Mouse (Mus musculus) heart, adult 8-10 months (tissue): ENCODE results near the gene Plg. TPM values are rescaled to one million over a fixed set of nuclear protein-coding genes. Genes with fewer than 3 reads are reported as not detected.

Source experiments
- DNase-seq: peaks from one replicate; pipeline ENCODE4 v3.0.0; 2022; ENCODE audit warnings: low spot score
- total RNA-seq, 4 experiments: library from RNA; stranded (reverse); gene quantifications; 2 replicates each; pipeline ENCODE4 v1.2.4; 2022

Plg gene
- total RNA-seq: not detected

DNA sequence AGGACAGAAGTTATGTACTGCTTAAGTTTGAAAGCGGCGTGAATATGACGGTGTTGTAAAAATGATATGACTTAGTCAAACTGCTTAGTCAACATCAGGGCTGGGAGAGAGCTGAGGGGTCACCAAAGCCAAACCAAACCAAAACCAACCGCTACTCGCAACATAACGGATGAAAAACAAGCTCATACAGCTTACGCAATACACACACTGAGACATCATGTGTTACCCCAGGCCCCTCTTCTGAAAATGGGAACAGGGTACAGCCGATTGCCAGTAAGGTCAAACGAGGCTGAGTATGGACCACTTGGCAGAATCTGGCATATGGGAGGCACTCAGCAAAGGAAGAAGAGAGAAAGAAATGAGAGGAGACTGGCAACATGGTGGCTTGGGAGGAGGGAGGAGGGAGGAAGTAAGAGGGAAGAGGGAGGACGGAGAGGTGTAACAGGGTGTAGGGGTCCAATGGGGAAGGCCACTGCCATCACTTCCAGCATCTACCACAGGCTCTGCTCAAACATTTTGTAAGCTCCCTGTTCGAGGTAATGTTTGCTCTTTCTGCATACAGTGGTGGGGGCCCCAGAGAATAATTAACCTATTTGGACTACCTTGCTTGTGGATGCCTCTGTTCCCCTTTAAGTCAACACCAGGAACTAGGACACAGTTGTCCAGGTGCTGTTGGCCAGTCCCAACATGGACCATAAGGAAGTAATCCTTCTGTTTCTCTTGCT lies at the start of gene Plg:
TSS of gene Plg (plus strand) at position 628 of the 725 bp plus-strand sequence.
- DNase-seq: no peak

DNA sequence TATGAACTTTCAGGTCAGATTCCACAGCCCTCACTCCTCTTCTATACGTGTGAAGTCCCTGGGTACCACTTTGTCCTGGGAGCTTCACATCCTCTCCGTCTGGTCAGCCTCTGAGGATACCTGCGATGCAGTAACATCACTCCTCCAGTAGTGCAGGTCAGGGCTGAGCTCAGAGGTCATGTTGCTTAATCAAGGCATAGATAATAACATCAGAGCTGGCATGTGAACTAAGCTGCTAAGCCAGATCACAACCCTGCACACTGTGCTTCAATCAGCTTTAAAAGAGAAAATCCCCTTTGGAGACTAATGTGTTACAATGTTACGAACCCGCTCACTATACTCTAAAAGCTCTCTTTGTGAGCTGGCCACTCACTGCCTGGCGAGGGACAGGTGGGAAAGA lies 43.3 kb upstream of the Plg start:
- no peak for DNase-seq

DNA sequence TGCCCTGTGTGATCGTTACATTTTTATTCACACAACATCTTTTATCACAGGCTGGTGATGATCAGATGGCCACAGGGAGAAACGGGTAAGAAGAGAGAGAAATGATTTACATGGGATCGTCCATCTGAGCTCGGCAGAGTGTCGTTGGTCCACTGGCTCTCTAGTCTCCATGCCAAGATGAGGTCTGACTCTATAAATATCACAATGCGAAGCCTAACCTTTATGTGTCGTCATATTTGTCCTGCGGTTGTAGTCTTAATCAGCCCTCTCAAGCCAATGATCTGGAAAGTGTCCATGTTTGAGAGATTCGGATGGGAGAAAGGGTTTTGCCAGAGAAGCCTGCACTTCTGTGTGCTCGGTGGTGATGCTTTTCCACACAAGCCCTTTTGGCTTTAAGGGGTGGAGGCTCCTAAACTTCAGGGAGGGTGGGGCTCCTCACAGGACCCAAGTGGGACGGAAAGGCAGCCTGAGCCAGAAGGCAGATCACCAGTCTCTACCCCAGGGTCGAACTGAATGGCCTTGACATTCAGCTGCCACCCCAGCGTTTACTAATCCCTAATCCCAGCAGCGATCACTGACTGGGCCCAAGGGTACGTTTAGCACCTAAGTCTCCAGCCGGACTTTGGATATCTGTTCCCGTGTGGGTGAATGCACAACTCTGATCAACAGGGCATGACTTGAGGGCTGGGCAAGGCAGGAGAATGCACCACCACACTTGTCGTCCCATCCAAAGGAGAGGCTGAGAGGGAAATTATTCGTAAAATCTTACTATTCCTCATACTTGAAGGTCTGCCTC lies 42.1 kb upstream of the Plg start:
- DNase-seq: peak; percentile 35

DNA sequence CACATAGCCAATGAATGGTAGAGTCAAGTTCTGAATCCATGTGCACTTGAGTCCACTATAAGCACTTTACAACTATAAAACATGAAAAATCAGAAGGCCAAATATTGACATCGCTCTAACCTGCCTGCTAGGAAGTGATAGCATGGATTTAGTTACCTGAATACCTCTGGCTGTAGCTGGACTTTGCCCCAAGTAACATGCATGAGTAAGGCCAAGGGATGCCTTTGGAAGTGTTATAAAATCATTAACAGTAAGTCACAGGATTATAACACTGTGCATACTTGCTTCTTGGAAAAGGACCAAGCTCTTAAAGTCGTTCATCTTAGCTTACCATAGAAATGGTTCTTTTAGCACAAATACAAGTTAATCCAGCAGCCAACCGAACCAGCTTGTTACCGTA lies 41.3 kb upstream of the Plg start:
- no peak for DNase-seq

DNA sequence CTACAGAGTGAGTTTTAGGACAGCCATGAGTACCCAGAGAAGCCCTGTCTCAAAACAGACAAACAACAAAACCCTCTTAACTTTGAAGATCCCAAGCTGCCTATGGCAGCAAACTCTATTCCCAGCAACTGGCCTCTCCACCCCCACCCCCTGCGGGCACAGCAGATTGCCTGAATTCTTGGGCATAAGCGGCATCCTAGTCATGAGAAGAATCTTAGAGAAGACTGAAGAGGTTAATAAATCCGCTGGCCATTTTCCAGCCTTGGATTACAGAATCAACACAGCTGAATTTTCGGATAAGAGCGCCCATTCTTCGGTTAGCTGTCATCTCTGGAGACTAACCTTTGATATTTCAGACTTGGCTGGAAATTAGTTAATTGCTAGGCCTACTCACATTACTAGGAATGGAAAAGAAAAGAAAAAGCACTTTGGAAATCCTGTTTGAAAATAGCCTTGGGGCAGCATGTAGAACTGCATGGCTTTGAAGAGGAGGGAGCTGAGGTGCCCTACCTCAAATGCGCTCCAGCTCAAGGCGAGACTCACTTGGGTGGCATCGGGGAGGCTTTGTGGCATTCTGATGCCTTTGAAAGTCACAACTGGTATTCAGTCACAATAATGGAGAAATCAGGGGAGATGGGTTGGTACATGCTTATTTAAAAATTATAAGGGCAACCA lies 34.6 kb upstream of the Plg start:
- DNase-seq: no peak

DNA sequence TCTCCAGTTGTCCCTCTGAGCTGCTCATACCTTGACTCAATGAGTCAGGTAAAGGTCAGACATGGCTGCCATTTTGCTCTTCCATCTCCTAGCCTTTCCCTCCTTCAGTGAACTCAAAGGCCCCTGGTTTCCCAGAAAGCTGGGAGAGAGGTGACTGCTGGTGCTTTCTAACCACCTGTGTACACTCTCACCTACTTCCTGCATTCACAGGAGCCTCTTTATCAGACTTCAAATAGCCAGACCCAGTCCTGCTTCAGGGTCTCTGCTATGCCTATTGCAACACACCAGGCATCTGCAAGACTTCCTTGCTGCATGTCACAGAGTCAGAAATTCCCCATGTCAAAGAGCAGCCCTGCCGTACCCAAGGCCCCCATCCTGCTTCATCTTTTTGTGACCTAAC lies 30.9 kb upstream of the Plg start:
- no peak for DNase-seq

DNA sequence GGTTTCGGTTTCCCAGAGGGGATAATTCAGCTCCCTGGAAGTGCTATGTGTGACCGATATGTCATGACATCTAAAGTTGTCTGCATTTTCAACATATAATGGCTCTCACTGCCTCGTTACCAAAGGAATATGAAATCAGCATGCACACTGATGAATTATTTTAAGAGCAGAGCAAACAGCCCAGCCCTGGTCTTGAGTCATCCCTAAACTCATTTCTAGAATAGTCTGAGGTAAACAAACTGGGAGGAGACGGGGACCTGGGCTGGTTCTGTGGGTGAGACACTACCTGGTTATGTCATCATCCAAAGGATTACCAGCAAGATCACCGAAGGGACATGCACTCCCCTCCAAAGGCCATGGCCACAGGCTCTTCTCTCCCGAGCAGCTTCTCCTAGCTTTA lies 26.8 kb upstream of the Plg start:
- no peak for DNase-seq

DNA sequence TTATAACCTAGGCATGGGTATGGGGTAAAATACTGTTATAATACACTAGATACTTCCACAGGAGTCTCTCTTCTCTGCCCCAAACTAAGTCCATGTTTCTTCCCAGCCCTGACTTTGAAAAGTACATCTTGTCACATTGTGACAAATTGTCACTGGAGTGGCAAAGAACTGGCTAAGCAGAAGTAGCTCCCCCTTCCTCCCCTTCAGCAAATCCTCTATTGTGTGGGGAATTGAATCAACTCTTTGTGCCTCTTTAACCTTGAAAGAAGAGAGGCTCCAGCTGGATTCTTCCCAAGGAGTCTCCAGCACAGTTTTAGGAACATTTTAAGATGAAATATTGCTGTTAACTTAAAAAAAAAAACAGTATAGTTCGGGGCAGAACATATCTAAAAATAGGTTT lies 25.6 kb upstream of the Plg start:
- no peak for DNase-seq

DNA sequence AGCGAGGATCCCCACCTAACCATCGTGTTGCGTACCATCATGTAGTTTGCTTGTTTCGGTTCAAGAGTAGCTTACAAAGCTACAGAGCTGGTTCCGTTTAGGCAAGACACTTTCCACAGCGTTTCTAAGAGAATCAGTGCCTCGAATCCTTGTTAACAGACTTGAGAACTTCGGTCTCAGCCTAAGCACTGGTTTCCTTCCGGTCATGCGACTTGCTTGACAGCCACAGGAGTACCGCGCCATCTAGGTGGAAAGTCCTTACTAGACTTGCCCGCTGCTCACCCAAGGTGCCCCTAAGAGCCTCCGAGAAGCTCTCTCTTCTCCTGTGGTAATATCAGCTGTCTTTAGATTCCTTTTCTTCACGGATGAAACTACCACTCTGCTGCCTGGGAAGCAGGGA lies 18.5 kb upstream of the Plg start:
- DNase-seq: no peak

DNA sequence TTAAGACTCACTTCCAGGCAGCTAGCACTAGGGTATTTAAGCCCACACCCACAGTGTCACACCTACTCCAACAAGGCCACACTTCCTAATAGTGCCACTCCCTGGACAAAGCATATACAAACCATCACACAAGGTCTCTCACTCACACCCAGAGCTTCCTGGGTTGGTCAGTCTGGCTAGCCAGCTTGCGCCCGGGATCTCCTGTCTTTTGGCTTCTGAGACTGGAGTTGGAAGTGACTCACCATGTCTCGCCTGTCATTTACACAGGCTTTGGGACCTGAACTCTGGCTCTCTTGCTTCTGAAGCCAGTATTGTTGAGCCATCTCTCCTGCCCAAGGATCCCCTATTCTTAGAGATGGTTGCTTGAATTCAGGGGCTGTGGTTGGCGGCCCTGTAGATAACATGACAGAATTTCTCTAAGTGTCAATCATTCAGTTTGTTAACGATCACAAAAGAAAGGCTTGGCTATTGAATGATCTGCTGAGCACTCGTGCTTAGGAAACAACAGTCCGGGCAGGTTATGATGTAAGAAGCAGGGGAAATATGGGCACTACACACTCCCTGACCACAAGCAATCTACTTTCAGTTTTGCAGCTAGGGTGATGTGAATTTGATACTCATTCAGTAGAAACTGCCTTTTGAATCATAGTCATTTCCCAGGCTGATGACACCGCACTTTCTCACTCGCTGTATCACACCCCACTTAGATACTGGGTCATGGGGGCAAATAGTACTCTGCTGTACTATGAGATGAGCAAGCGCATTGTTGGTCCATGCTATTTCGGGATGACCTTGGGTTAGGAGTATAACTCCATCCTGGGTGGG lies 14.6 kb upstream of the Plg start:
- no peak for DNase-seq

DNA sequence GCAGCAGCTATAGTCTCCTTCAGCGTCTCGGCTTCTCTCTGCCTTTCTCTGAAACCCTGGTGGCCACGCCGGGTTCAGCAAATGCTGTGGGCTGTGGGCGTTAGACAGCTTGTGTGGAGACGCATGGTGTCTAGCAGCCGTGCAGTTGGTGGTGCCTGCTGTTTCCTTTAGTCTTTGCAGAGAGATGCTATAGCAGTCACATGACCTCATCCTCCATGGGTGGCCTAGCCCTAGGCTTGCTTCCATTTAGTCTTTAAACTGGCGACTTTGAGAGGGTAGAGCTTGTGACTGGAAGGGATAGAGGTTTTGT lies 14.0 kb upstream of the Plg start:
- no peak for DNase-seq

DNA sequence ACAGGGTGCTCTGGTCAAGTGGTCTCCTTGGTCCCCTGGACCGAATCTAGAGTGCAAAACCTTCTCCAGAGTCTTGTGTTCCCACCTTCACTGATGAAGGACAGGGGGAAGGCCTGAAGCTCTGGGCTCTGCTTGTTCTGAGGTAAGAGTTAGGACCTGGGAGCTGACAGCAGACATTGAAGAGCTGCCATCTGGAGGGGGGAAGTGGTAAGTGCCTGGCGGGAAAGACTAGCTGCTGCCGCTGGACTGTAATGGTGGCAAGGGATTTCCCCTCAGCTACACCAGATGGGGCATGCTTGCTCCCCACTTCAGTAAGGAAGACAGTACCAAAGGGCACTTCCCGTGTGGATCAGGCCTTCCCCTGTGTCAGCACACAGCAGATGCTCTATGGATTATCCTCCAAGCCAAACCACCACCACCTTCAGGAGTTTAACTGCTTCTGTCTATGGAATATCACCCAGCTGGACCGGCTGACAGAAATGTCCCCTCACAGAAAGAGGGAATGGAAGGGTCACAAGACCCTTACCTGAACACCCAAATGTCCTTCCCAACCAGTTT lies 11.0 kb upstream of the Plg start:
- peak; percentile 53 for DNase-seq

DNA sequence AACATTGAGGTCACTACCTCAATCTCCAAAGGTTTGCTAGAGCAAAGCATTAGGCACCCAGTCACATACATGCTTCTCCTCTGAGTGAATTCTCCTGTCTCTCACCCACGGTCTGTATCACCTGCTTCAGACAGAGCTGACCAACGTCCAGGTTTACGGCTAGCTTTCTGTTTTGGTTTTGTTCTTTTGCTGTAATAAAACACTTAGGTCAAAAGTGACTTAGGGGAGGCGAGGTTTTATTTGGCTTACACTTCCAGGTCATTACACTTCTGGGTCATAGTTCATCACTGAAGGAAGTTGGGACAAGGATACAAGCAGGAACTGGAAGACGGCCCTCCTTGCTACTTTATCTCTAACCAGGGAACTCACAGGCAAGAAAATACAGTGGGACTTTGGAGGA lies 9.0 kb upstream of the Plg start:
- no peak for DNase-seq

DNA sequence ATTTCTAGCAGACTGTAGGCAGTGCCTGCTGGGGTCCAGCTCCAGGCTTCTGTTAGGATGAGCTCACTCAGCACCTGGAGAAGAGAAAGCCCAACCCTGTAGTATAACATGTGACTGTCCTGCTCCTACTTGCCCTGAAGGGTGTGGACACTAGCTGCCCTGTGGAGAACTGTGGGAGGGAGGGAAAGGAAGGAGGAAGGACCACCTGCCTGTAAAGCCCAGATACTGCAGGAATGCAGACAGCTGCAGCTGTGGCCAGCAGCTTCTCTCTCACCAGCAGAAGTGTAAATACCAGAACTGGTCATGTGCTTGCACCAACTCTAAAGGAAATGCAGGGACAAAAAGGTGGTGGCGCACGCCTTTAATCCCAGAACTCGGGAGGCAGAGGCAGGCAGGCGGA lies 8.1 kb upstream of the Plg start:
- no peak for DNase-seq

DNA sequence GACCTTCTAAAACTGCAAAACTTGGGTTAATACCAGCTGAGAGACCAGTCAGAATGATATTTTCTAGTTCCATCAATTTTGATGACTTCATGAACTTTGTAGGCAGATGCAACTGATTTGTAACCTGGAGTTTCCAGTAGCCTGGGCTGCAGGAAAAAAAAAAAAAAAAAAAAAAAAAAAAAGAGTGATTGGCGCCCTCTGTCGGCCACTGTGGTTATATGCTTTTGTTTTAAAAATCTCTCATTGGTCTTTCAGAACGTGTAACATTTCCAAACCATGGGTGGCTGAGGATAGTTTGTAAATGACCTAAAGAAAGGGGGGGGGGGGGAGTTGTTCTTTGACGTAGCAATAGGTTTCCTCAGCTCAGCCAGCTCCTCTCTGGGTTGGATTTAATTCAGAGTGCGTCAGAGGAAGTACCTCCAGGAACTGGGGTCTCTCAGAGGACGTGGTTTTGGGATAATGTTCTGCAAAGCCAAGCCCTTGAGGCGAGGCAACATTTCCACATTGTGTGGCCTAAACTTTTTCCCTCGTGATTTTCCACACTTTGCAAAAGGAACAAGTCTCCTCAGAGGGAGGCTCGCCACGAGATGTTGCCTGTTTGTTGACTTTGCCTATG lies 7.0 kb upstream of the Plg start:
- no peak for DNase-seq

DNA sequence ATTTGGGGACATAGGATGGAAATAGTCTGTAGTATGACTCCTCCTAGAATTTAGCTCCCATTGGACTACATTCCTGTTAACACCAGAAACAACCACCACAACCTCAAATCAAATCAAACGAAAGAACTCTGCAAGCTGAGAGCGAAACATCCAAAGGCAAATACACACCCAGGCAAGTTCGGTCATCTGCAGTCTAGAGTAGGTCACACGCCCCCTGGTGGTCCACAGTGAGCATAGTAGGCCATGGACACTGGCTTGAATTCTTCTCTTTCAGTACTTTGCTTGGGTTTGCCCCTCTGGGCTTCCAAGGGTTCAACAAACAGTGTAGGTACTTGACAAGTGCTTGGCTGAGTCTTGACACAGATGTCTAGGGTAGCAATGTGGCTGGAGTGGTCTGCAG lies 6.4 kb upstream of the Plg start:
- peak; percentile 59 for DNase-seq

DNA sequence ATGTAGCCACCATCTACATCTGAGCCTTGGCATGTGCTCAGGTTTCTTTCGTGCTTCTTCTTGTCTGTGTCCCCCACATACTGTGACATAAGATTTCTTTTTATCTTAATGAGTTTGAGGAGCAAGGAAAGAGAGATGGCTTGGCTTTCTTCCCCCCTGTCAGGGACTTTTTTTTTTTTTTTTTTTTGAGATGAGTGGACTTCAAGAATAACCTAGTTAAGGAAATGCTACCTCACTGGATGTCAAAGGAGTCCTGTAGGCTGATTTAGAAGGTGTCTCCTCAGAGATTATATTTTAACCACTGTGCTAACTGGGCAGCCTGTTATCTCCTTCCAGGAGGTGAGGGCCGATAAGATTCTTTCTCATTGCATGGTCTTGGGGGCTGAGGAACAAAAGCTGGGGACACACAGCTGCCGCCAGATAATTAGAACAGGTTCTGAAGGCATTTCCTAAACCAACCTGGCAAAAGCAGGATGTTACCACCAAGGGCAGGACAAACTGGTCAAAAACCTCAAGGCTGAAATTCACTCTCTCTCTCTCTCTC lies 4.7 kb upstream of the Plg start:
- DNase-seq: no peak

DNA sequence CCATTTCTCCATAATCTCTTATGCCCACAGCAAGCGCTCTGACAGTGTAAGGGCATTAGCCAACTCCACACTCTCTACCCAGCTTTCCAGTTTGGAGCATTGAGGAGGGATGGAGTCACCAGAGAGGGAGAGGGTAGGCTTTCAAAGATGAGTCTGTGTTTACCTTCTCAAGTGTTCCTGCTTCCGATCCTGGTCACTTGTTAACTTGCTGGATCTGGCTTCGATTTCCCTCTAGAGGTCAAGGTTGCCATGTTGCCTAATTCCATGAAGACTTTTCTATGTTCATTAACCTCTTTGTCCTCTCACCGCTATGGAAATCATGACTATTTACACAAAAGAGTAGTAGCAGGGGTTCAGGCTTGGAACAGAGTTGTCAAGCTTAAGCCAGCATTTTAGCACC lies 1.9 kb downstream of the Plg start:
- no peak for DNase-seq

DNA sequence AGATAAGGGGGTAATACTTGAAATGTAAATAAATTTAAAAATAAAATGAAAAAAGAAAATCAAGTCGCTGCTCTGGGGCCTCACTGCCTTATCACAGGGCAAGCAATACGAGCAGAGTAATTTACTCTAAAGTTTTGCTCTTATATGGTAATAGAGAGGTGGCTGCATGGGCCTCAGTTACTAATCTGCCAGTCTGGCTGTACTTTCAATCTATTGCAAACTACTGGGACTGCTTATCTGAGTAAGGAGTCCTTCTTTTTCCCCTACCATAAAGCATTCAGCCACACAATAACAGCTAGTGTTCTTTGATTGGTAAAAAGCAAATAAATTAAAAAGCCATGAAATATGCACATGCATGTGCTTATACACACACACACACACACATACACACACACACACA lies 3.2 kb downstream of the Plg start:
- DNase-seq: no peak

DNA sequence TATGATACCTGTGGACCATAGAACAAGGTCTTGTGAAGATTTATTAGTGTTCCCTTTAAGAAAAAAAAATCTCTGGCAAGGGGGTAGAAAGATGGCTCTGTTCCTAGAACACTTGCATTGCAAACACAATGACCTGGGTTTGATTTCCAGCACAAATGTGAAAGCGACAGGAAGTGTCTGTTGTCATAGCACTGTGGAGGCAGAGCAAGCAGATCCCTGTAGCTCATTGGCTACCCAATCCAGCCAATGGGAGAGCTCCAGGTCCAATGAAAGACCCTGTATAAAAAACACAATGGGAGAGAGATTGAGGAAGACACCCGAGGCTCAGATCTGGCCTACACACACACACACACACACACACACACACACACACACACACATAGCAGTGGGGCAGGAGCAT lies 4.1 kb downstream of the Plg start:
- no peak for DNase-seq
